Mouse (Mus musculus) hindbrain, embryonic 10.5 days (tissue): ENCODE measurements around the gene Pdcd2. TPM values are rescaled to one million over a fixed set of nuclear protein-coding genes. Genes with fewer than 3 reads are reported as not detected.
"Not testable (repeated sequence)": the region's sequence is repeated elsewhere in the genome, so short reads cannot be mapped to it uniquely, and the experiment has no call there.

Experiments
- DNase-seq: peaks from one replicate; pipeline ENCODE4 v3.0.0-alpha.2; 2017; ENCODE audit warnings: low spot score
- H3K27ac ChIP-seq: fragments of 300-500 bp; sonication (generic); 2 replicates; pipeline ENCODE4 v1.5.1; 2016; ENCODE audit warnings: mild to moderate bottlenecking, moderate library complexity
- H3K27me3 ChIP-seq: fragments of 300-500 bp; sonication (generic); 2 replicates; pipeline ENCODE4 v1.6.1; 2016; ENCODE audit warnings: mild to moderate bottlenecking; ENCODE audit not compliant: poor library complexity, insufficient read depth, severe bottlenecking
- H3K36me3 ChIP-seq: fragments of 300-500 bp; sonication (generic); 2 replicates; pipeline ENCODE4 v1.6.1; 2016; ENCODE audit warnings: mild to moderate bottlenecking, moderate library complexity
- H3K4me1 ChIP-seq: fragments of 300-500 bp; sonication (generic); replicated peaks from 2 replicates; pipeline ENCODE4 v1.6.1; 2016; ENCODE audit warnings: mild to moderate bottlenecking
- H3K4me3 ChIP-seq: fragments of 300-500 bp; sonication (generic); 2 replicates; pipeline ENCODE4 v1.5.1; 2016; ENCODE audit warnings: mild to moderate bottlenecking, moderate library complexity
- H3K9me3 ChIP-seq: fragments of 300-500 bp; sonication (generic); 2 replicates; pipeline ENCODE4 v1.6.1; 2016; ENCODE audit warnings: mild to moderate bottlenecking, moderate library complexity
- WGBS: fragments of 180-500 bp; shearing (Covaris S2); methylation state at CpG from one replicate; pipeline ENCODE4 v1.1.7; 2016; 5-methylcytosine and 5-hydroxymethylcytosine counted together
- polyA plus RNA-seq: library from polyadenylated mRNA; unstranded; fragments of >200 nt; fragmentation: Nextera tagmentation; extraction: Ambion mirVana; gene quantifications from 2 replicates; pipeline ENCODE4 v1.2.1, GENCODE M21; 2016

Gene Pdcd2
- polyA plus RNA-seq: 49.8 and 51.1 TPM in 2 replicates

GRCm38 (mm10) chr17:15526986-15527810 is at the start of gene Pdcd2:
Pdcd2 (minus strand) TSS chr17:15527301.
- Histone ChIP-seq H3K4me1 (peaks cover 20% of the 10 kb centered on the region), H3K27me3 (no peaks in the 10 kb centered on the region), H3K27ac (peak within 1 kb of the TSS; percentile 89), H3K4me3 (peak within 1 kb of the TSS; percentile 84), H3K36me3 (peaks cover 35% of the 10 kb centered on the region), H3K9me3 (no peaks in the 10 kb centered on the region)
- WGBS: 2% methylated on average over 55 of the region's 55 CpGs
- DNase-seq: peak; percentile 98

GRCm38 (mm10) chr17:15575056-15575455 is 48.0 kb upstream of the Pdcd2 start:
- H3K4me3 ChIP-seq: no peak overlapping the region
- H3K9me3 ChIP-seq: no peaks in the 10 kb centered on the region
- DNase-seq: no peak
- peaks cover 3% of the 10 kb centered on the region; the same call in 1 of the 2 replicates for H3K4me1 ChIP-seq
- H3K36me3 ChIP-seq: no peaks in the 10 kb centered on the region
- no peak overlapping the region for H3K27ac ChIP-seq
- H3K27me3 ChIP-seq: peaks cover 34% of the 10 kb centered on the region
- 87% methylated on average over 1 of the region's 1 CpGs for WGBS

GRCm38 (mm10) chr17:15566908-15567307 is 39.8 kb upstream of the Pdcd2 start:
- H3K4me1 ChIP-seq: peaks cover 7% of the 10 kb centered on the region; the same call in 1 of the 2 replicates
- no peaks in the 10 kb centered on the region for H3K36me3 ChIP-seq
- no peak overlapping the region for H3K4me3 ChIP-seq
- DNase-seq: no peak
- no peak overlapping the region for H3K27ac ChIP-seq
- peaks cover 11% of the 10 kb centered on the region; the same call in 1 of the 2 replicates for H3K27me3 ChIP-seq
- 78% methylated on average over 5 of the region's 5 CpGs for WGBS
- H3K9me3 ChIP-seq: no peaks in the 10 kb centered on the region

- no peak for DNase-seq
- 51% methylated on average over 12 of the region's 12 CpGs for WGBS
- Histone ChIP-seq H3K27ac (peak overlapping the region; percentile 97), H3K4me3 (peak overlapping the region; percentile 74), H3K9me3 (no peaks in the 10 kb centered on the region), H3K36me3 (no peaks in the 10 kb centered on the region), H3K4me1 (peaks cover 7% of the 10 kb centered on the region; the same call in 1 of the 2 replicates), H3K27me3 (peaks cover 11% of the 10 kb centered on the region; the same call in 1 of the 2 replicates)
Measured at GRCm38 (mm10) chr17:15564928-15565300, 37.8 kb upstream of the Pdcd2 start.

- Histone ChIP-seq H3K4me3 (peak within 1 kb of the TSS; percentile 74), H3K4me1 (peaks cover 7% of the 10 kb centered on the region; the same call in 1 of the 2 replicates), H3K36me3 (no peaks in the 10 kb centered on the region), H3K9me3 (no peaks in the 10 kb centered on the region), H3K27ac (peak within 1 kb of the TSS; percentile 97), H3K27me3 (peaks cover 11% of the 10 kb centered on the region; the same call in 1 of the 2 replicates)
- under 1% methylated on average over 43 of the region's 43 CpGs for WGBS
- DNase-seq: peak; percentile 99
Measured at GRCm38 (mm10) chr17:15564014-15564927, 37.2 kb upstream of the Pdcd2 start, which contains the start of gene Prdm9. Prdm9 (minus strand) TSS chr17:15564354.

- no peaks in the 10 kb centered on the region for H3K9me3 ChIP-seq
- 87% methylated on average over 2 of the region's 2 CpGs for WGBS
- no peak overlapping the region for H3K27ac ChIP-seq
- H3K27me3 ChIP-seq: peaks cover 11% of the 10 kb centered on the region; the same call in 1 of the 2 replicates
- H3K4me1 ChIP-seq: peaks cover 7% of the 10 kb centered on the region; the same call in 1 of the 2 replicates
- no peak for DNase-seq
- no peaks in the 10 kb centered on the region for H3K36me3 ChIP-seq
- no peak overlapping the region for H3K4me3 ChIP-seq
Measured at GRCm38 (mm10) chr17:15559946-15560345, 32.8 kb upstream of the Pdcd2 start.

GRCm38 (mm10) chr17:15549713-15550112 is 22.6 kb upstream of the Pdcd2 start:
- Histone ChIP-seq H3K9me3 (peaks cover 3% of the 10 kb centered on the region; the same call in 1 of the 2 replicates), H3K27ac (no peak overlapping the region), H3K4me3 (no peak overlapping the region), H3K27me3 (0 out of 2 replicates have a peak, but pooled peaks cover 5% of the 10 kb centered on the region), H3K36me3 (0 out of 2 replicates have a peak, but pooled peaks cover 3% of the 10 kb centered on the region), H3K4me1 (no peaks in the 10 kb centered on the region)
- WGBS: 54% methylated on average over 1 of the region's 1 CpGs
- DNase-seq: no peak

GRCm38 (mm10) chr17:15546440-15546839 is 19.3 kb upstream of the Pdcd2 start:
- Histone ChIP-seq H3K36me3 (0 out of 2 replicates have a peak, but pooled peaks cover 4% of the 10 kb centered on the region), H3K4me1 (no peaks in the 10 kb centered on the region), H3K27ac (no peak overlapping the region), H3K4me3 (no peak overlapping the region), H3K9me3 (peaks cover 12% of the 10 kb centered on the region; the same call in 1 of the 2 replicates), H3K27me3 (0 out of 2 replicates have a peak, but pooled peaks cover 5% of the 10 kb centered on the region)
- DNase-seq: no peak
- WGBS: 83% methylated on average over 4 of the region's 4 CpGs

GRCm38 (mm10) chr17:15543868-15544267 is 16.8 kb upstream of the Pdcd2 start:
- WGBS: 62% methylated on average over 4 of the region's 4 CpGs
- peaks cover 12% of the 10 kb centered on the region; the same call in 1 of the 2 replicates for H3K9me3 ChIP-seq
- H3K4me3 ChIP-seq, H3K36me3 ChIP-seq, DNase-seq, H3K4me1 ChIP-seq, H3K27me3 ChIP-seq, H3K27ac ChIP-seq: not testable (repeated sequence)

- Histone ChIP-seq H3K27me3 (peaks cover 27% of the 10 kb centered on the region), H3K36me3 (0 out of 2 replicates have a peak, but pooled peaks cover 4% of the 10 kb centered on the region), H3K27ac (no peak overlapping the region), H3K9me3 (peaks cover 12% of the 10 kb centered on the region; the same call in 1 of the 2 replicates), H3K4me1 (0 out of 2 replicates have a peak, but pooled peaks cover 3% of the 10 kb centered on the region), H3K4me3 (no peak overlapping the region)
- no peak for DNase-seq
- WGBS: 70% methylated on average over 4 of the region's 4 CpGs
Measured at GRCm38 (mm10) chr17:15540309-15540708, 13.2 kb upstream of the Pdcd2 start.

- H3K36me3 ChIP-seq: no peaks in the 10 kb centered on the region
- WGBS: under 1% methylated on average over 33 of the region's 33 CpGs
- peak overlapping the region; percentile 62 for H3K4me3 ChIP-seq
- 0 out of 2 replicates have a peak, but pooled peaks cover 3% of the 10 kb centered on the region for H3K4me1 ChIP-seq
- peak overlapping the region; percentile 75 for H3K27ac ChIP-seq
- no peaks in the 10 kb centered on the region for H3K9me3 ChIP-seq
- peak; percentile 65 for DNase-seq
- H3K27me3 ChIP-seq: peaks cover 35% of the 10 kb centered on the region
Measured at GRCm38 (mm10) chr17:15536457-15536904, 9.4 kb upstream of the Pdcd2 start.

- Histone ChIP-seq H3K27me3 (peaks cover 35% of the 10 kb centered on the region), H3K9me3 (no peaks in the 10 kb centered on the region)
Measured at GRCm38 (mm10) chr17:15535943-15536342, 8.8 kb upstream of the Pdcd2 start.

More at GRCm38 (mm10) chr17:15535943-15536342, 8.8 kb upstream of the Pdcd2 start:
- Histone ChIP-seq H3K27ac (no peak overlapping the region), H3K4me3 (peak overlapping the region; percentile 62), H3K36me3 (no peaks in the 10 kb centered on the region), H3K4me1 (0 out of 2 replicates have a peak, but pooled peaks cover 3% of the 10 kb centered on the region)
- 18% methylated on average over 8 of the region's 8 CpGs for WGBS
- no peak for DNase-seq
